Mouse (Mus musculus) gonadal fat pad, adult 2 months (tissue): ENCODE measurements around the gene Adamts7. TPM values are rescaled to one million over a fixed set of nuclear protein-coding genes. Genes with fewer than 3 reads are reported as not detected.

Experiments
- DNase-seq: peaks from one replicate; pipeline ENCODE4 v3.0.0-alpha.2; 2012; ENCODE audit warnings: low read depth
- polyA plus RNA-seq: library from polyadenylated mRNA; depleted of rRNA; stranded (reverse); fragments of >200 nt; gene quantifications from 2 replicates; pipeline ENCODE4 v1.2.3, GENCODE M21; 2012; rRNA removed

Adamts7 gene
- polyA plus RNA-seq = 5.1 and 6.7 TPM in 2 replicates

DNA sequence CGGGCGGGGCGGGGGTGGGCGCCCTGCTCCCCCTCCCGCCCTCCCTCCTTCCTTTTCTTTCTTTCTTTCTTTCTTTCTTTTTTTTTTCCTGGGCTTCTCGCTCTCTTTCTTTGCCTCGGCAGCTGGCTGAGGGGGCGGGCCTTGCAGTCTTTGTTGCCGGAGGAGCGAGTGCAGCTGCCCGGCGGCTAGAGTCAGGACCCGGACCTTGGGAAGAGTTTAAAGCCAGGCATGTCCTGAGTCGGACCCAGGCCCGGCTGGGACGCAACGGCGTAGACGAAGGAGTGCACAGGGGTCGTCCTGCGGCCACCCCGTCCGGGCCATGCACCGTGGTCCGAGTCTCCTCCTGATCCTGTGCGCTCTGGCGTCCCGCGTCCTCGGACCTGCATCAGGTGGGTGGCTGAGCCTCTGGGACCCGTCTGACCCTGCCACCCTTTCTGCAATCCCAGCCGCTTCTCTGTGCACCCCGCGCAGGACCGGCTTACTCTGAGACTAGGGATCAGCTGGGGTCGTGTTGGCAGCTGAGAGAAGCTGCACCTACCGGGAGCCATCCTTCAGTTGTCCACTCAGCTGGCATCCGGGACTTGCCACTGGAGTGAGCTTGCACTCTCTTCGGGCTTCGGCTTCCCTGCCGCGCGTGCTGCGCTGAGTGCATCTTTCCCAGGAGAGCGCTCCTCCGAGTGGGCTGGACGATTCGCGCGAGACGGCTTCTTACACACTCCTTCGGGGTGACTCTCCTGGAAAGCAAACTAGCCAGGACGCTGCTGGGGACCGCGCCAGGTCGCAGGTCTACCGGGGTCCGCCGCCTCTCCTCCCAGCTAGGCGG lies at the start of gene Adamts7:
Adamts7 (plus strand) TSS at position 144 of the 823 bp plus-strand sequence.
- no peak for DNase-seq

- DNase-seq = no peak
Observed at GRCm38 (mm10) chr9:90113151-90113550, 49.7 kb upstream of the Adamts7 start.

- DNase-seq = peak; percentile 75
Observed at GRCm38 (mm10) chr9:90113651-90114566, 49.0 kb upstream of the Adamts7 start.

DNA sequence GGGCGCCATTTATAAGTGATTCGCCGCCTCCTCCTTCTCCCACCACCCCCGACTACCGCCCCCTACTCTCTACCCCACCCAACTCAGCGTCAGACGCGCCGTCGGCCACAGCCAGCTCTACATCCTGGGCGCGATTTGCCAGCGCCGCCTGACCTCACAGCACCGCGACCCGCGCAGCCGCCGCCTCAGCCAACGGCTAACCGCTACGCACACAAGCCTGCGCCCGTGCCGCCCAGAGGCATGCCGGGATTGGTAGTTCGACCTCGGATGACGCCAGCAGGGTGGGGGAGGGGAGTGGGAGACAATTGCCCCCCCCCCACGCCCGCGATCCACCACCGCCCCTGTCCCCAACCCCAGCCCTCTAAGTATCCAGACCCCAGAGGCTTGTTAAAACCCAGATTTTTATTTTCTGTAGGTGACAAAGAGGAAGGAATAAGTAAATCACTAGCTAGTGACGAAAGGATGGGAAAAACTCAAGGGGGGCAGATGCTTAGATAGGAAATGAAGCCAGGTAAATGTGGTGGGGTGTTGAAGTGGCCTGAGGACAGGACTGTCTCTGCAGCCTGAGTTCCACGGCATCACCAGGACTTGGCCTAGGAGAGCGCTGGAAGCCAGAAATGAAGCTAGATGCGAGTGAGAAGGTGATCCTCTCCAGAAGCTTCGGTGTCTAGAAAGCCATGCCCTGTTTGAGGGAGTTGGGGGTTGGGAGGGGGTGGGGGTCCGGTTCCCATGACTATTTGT lies 48.1 kb upstream of the Adamts7 start, which contains the start of gene Morf4l1:
Morf4l1 (minus strand) TSS at position 208 of the 741 bp plus-strand sequence.
- DNase-seq = no peak

GRCm38 (mm10) chr9:90115308-90115700 lies 47.6 kb upstream of the Adamts7 start:
- no peak for DNase-seq

GRCm38 (mm10) chr9:90117234-90117633 lies 45.6 kb upstream of the Adamts7 start:
- no peak for DNase-seq

DNA sequence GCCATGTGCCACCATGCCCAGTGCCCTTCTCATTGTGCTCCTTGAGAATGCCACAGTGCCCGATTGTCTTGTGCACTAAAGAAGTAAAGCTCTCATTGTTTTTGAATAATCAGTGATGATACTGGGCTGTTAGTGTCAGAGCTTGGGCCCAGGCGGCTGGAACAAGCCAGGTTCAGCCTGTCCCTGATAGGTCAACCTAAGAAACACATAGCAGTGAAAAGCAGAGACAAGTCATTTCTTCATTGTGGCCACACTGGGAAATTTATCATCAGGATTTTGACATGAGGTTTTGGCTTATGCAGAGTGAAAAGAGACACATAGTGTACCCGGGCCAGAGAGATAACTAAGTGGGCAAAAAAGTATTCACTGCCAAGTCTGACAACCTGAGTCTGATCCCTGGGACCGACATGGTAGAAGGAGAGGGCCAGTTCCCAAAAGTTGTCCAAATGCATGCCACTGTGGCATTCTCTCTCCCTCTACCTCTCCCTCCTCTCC lies 40.6 kb upstream of the Adamts7 start:
- no peak for DNase-seq

DNA sequence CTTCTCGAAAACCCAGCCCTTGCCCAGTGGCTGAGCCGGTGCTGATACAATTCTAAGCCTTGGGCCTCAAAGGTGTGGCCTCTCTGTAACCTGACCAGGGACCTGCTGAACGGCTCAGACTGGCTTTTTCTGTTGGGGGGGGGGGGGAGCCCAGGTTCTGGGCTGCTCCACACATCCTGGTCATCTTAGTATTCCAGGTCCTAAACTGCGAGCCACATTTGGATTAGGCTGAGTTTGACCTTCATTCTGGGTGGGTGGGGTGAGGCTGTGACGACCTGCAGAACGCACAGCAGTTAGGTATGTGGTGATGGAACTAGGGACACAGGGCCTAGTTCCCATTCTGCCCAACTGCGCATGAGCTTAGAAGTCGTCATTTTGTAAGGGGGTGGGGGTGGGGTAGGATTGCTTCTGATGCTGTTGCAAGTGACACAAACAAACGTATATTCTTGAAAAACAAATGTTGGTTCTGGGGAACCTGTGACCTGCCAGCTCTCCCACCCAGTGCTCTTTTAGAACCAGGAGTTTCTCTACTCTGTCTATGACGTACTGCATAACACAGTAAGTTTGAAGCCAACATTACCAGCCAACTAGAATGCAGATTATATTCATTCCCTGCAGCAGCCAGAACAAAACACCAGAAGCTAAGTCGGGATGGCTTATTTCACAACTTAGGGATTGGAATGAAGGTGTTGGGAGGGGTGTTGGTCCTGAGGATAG lies 38.6 kb upstream of the Adamts7 start:
- DNase-seq = no peak

DNA sequence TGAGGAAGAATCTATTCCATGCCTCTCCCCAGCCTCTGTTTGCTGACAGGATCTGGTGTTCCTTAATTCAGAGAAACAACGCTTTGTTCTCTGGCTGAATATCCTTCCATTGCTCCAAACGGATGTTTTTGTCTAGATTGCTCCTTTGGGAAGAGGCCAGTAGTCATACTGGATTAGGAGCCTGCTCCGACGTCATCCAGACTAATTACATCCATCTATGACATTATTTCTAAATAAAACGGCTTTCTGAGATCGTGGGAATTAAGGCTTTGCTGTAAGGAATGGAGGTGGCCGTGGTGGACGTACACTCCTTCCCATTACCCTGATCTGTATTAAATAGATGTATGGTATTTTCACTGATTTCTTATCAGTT lies 38.0 kb upstream of the Adamts7 start:
- no peak for DNase-seq

DNA sequence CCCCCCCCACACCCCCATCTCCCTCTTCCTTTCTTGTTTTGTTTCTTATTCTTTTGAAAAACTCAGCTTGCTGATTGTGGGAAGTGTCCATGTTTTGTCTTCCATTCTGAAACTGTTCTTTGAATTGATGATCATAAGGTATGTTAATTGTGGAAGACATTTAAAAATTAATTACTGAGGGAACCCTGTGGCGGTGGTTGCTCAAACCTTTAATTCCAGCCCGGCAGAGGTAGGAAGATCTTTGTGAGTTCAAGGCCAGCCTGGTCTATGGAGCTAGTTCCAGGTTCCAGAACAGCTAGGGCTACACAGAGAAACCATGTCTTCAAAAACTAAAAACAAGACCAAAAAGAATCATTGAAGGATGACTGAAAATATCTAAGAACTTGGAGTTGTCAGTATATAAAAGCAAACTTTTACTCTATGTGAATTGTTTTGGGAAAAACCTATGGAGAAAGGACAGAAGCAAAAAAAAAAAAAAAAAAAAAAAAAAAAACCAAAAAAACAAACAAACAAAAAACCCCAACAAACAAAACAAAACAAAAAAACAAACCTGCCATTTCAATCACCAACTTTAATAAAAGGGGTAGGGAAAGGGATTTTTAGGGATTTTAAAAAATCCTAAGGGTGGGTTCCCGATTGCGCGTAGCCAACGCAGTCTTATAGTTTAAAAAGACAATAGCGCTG lies 37.3 kb upstream of the Adamts7 start:
- DNase-seq = no peak

DNA sequence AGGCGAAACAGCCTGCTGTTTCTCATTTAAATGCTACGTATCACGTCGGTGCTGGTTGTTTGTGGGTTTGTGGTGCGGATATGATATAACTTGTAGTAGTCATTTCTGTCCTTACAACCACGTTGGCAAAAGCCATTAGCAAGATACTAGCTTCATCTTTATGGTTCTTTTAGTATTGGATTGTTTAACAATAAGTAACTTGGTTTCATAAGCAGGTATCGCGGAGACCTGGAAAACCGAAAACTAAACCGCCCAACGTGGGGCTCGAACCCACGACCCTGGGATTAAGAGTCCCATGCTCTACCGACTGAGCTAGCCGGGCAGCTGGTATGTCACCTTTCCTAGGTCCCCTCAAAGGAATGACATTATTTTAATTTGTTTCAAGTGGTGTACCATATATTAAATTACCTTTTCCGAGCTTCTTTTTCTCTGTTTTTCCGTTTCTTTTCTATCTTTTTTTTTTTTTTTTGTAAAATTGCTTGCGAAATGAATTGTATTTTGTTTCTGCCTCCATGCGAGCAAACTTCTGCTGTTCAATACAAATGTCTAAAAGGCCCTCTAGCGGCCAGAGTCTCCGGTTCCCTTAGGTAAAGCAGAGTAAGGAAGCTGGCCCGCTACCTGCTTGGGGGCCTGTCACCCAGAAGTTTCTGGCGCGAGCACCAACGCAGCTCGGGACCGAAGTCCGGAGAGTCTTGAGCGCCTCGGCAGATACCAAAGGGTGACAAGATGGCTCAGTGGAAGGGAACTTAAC lies 36.4 kb upstream of the Adamts7 start:
- DNase-seq = no peak

GRCm38 (mm10) chr9:90127146-90127545 lies 35.7 kb upstream of the Adamts7 start:
- no peak for DNase-seq

DNA sequence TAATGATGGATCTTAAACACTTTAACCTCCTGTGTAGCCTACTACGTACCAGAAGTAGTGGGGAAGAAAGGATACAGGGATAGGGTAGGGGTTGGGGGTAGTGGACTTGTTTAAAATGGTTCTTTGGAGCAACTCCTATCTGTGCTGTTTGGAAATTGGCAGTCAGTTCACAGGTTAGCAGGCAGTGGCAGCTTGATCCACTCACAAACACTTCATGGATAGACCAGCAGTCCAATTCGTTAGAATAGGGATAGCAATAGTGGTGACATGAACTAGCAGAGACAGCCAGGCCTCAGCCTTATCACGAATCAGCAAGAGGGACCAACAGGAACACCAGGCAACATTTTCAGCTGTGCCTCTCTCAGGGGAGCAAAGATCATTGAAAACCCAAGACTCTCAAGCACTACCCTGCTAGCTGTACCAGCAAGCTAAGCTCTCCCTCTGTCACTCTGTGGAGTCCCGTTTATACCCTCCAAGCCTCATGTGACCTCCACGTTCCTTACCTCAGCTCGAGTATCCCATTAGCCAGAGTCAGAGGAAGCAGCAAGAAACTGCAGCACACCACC lies 34.1 kb upstream of the Adamts7 start:
- no peak for DNase-seq

GRCm38 (mm10) chr9:90133562-90134355 lies 29.1 kb upstream of the Adamts7 start:
- no peak for DNase-seq

GRCm38 (mm10) chr9:90135466-90135865 lies 27.4 kb upstream of the Adamts7 start:
- no peak for DNase-seq

DNA sequence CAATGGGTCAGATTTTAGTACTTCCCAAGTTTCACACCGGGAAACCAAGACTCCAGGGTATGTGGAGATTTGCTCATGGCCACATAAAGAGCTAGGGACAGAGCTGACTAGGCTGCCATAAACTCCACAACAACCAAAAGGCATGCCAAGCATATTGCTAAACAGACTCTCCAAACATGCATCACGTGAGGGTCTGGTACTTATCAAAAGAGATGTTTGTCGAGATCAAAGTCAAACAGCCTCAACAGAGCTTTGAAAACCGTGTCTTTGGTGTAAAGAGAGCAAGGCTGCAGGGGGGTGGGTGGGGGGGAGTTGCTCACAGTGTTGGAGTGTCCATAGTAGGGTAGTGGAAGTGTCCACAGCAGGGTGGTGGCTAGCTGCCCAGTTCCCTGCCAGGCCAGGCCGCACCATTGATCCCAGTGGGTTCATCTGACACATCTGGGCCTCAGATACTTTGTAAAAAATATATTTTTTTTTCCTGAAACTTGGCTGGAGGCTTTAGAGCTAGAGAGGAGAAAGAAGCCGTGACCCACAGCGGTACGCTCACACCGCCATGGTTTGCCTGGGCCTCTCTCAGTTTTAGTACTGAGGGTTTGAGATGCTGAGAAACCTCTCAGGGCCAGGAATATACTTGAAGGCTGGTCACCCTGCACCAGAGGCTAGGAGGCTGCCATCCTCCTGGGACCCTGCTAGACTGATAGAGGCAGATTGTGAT lies 26.7 kb upstream of the Adamts7 start:
- DNase-seq = no peak

DNA sequence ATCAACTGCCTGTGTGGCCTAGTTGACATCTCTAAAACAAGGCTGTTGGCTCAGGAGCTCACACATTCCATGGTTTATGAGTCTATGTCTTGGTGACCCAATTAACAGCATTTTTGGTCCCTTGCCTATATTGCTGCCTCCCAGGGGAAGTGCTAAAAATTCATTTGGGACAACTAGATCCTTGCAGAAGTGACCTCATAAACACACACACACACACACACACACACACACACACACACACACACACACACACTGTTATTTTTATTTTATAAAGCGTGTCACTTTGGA lies 26.2 kb upstream of the Adamts7 start:
- no peak for DNase-seq

DNA sequence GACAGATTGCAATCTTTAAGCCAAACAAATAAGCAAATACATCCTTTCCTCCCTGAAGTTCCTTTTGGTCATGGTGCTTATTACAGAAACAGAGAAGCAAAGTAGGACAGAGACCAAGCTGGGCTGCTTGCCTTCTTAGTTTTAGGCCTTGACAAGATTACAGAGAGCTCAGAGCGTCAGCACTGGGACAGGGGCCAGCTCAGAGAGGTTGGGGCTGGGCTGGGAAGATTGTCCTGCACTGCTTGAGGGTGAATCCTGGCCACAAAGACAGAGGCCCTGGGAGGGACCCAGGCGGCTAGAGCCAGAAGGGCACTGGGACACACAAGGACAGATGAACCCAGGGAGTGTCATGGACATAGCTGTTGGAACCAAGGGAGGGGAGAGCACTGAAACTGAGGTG lies 17.1 kb upstream of the Adamts7 start:
- no peak for DNase-seq
